Mouse (Mus musculus) adrenal gland (tissue): ENCODE measurements at regions not wholly inside any gene's neighbourhood (a gene's known extent, or its start where the extent isn't known, plus 50 kb on each side); places are given as distances from the start of the nearest gene placed in this dataset.

Experiments used
- intact Hi-C: fragments of 180-260 bp; cut with DNase I; formaldehyde crosslinking; loops from one replicate; pipeline ENCODE4 v1.15.1; 2025

DNA sequence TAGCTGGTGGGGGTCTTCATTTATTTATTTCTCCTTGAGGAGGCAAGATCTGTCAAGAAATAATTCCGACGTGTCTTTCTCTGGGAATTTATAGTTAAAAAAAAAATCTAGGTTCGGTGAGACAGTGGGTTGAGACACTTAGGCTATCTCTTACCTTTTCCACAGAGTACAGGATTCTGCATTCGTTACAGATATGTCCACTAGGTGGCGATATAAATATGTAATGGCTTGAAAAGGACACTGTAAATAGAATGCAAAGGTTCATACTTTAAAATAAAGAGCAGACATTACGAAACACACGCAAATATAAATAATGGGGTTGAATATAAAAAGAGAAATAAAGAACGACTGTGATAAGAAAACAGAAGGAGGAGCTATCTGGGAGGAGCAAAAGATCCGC is 517.5 kb downstream of the Cps1 start:
- intact Hi-C loops, result loop anchor here (5.0 kb wide), 1 partner anchor 1497 kb away; no protein-coding TSS in a partner anchor

DNA sequence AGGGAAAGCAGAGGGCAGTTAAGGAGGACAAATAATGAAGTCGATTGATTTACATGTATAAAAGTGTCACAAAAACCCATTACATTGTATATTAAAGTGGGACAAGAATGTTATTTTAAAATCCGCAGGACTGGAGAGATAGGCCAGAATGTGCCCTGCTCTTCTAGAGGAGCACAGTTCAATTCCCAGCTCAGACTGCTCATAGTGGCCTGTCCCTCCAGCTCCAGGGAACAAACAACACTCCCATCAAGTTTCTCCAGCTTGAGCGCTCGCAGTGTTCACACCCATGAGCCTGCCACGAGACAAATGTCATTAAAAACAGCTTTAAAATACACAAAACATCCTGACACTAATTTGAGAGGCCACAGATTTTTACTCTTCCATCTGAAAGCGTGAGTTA is 517.9 kb downstream of the Cps1 start:
- intact Hi-C loops, result loop anchor here (5.0 kb wide), 1 partner anchor 1497 kb away; no protein-coding TSS in a partner anchor

DNA sequence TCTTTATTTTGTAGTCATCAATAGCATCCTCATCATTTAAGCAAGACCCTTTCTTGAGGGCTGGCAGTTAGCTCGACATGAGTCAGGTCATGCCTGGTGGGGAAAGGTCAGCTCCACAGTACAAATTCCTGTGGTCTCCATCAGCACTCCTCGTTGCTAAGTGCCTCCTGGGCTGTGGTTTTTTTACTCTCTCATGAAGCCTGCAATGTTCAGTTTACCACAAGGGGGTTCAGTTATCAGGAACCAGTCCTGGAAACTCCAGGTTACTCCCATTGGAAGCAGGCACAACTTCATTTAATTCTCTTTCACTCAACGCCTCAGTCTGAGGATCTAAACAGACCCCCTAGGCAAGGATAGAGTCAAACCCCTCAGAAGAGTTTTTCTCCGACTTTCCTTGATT is 520.8 kb downstream of the Cps1 start:
- intact Hi-C loops, result loop anchor here (5.0 kb wide), 1 partner anchor 1494 kb away; no protein-coding TSS in a partner anchor
